Mouse (Mus musculus): Measurements from ENCODE around the gene Crhr2.

The Crhr2 gene

DNA sequence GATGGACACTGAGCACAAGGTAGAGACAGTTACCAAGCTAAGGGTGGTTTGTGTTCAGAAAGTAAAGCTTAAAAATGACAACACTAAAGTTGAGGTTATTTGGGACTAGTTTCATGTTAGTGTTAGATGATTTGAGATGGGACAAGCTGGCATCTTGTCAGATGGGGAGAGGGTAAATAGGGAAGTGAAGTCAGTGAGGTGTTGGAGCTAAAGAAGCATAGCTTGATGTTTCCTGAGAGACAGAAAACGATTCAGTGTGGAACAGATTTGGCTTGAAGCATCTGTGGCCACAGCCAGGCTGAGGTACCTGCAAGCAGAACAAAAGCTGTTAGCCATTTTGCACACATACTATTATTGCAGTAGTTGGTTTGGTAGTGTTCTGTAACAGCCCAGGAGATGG, 87.5 kb downstream of the Crhr2 start:
- DNase-seq (ENCODE audit: low read depth, low spot score) = no peak

DNA sequence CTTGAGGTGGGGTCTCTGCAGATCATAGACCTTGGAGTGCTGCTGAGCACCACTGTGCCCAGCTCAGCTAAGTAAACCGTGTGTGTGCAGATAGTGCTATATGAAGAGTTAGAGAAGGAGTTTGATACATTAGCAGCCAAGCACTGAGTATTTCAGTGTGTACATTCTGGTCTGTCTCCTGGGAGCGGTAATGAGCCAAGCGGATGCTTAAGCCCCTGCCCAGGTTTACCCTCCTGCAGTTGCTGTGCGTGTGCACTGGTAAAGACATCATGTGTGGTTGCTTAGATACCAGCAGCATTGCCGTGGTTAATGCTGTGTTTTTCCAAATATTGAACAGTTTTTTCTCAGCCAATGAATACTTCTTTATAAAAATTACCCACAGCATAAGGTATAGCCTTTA, 88.3 kb downstream of the Crhr2 start:
- no peak for DNase-seq (ENCODE audit: low read depth, low spot score)

DNA sequence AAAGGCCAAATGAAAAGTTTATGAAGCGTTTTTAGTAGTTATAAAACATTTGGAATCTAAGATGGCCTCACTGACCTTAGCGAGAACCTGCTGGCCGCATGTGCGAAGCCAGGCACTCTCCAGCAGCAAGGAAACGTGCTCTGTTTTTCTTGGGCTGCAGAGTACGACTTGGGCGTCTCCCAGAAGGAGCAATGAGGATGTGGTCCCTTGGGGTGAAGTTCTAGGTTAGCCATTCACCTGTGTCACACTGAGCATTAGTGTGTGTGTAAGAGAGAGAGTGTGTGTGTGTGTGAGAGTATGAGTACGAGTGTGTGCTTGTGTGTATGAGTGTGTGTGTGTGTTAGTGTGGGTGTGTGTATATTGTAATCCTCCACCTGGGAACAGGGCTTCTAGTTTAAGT, 89.6 kb downstream of the Crhr2 start:
- DNase-seq (ENCODE audit: low read depth, low spot score) = no peak

All from retina, adult 2 months (tissue).